Mouse (Mus musculus) spleen, adult 18-20 months (tissue): ENCODE measurements at regions not wholly inside any gene's neighbourhood (a gene's known extent, or its start where the extent isn't known, plus 50 kb on each side); places are given as distances from the start of the nearest gene placed in this dataset.

Source experiments
- DNase-seq, 2 experiments: peaks; one replicate each; pipeline ENCODE4 v3.0.0; 2022; ENCODE audit warnings: mixed read lengths in 2 of 2

DNA sequence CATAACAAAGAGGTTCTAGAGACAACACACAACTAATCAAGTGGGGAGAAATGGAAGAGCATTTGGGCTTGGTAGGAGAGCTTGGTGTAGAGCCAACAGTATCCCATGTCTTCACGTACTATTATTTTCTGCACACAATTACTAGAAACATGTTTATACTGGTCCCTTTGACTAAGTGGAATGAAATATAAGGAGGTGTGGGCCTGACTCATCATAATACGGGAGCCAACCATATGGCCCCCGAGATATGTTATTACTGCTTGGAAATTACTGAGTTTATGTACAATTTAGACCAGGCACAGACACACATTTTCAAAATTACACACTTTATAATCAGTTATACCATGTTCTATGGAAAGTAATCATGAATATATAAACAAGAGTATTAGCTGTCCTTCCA is 92.7 kb upstream of the Sash1 start:
- no peak for DNase-seq

DNA sequence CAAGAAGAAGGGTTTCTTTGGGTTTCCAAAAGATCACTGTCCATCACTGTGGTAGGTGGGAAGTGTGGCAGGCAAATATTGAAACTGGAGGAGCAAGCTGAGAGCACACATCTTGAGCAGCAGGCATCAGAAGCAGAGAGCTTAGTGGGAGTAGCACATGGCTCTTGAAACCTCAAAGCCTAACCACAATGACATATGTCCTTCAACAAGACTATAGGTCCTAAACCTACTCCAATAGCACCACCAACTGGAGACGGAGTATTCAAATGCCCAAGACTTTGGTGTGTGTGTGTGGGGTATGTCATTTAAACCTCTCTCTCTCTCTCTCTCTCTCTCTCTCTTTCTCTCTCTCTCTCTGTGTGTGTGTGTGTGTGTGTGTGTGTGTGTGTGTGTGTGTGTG is 88.1 kb upstream of the Sash1 start:
- DNase-seq, result no peak

DNA sequence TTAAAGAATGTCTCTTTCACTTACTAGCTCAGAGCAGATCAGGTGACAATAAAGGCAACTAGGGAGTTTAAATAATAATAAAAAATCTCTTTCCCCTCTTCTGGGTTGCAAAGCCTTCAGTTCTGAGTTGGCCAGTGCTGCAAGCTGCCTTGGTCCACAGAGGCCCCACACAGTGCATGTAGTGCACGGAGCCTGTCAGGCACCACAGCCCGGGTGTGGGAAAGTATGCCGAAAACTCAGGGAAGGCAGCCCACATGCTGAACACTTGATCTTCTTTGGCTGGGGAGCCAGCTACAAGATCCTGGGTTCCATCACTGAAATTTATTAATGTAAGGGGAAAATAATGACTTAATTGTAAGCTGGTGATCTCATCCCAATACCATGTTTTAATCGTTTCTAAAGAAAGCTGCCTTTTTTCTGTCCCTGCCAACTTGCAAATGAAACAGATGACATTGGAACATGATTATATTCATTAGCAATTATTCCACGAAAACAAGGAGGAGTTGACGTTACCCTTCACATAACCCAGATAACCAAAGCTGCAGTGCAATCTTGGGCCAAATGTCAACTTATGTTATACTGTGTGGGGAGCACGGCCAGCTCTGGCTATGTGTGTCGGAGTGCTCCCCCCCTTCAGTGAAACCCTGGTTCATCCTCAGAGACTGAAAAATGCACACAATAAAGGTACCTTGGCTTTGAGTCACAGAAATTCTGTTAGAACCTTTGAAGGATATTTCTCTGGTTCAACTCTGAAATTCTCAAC is 87.1 kb upstream of the Sash1 start:
- no peak for DNase-seq

DNA sequence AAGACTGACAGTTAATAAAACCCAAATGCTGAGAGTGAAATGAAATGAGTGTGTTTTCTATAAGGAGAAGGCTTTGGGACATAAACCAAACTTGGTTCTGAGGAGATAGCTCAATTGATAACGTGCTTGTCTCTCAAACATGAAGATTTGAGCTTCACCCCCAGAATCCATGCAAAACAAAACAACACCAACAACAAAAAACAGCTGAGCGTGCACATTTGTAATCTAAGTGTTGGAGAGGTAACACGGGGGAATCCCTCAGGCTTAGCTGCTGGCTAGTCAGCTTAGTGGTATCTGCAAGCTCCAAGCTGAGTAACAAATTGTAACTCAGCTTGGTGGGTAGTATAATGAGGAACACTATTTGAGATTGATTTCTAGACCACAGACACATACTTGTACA is 84.9 kb upstream of the Sash1 start:
- no peak for DNase-seq

DNA sequence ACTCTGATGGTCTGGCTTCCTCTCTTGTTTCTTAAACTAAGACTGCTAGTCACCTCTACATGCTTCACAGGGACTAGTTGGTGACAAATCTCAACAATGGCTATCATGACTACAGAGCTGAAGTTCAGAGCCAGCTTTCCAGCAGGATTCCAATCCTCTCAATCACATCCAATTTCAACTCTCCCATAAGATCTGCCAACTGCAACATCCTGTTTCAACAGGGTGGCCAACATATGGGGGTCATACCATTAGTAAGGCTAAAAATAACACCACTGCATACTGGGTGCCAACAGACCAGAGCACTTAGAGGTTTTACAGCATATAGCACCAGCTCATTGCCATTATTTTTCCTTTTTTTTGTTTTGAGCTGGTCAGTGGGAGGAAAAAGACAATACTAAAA is 83.7 kb upstream of the Sash1 start:
- DNase-seq, result no peak

DNA sequence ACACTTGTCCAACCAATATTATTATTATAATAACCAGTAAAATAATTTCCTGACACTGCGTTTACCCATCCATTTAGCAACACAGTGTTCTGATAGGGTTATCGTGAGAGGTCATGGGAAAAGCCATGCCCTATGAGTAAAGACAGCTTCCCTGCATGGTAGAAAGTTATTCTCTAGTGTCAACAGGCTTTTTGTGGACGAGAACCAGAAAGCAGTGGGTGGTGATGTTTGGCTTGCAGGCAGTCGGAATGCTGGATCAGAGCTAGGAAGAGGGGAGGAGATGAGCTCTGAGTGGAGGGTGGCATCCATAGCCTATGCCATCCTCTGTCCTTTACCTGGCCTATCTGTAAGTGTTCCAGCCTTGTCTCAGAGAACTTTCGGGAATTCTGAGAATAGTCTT is 83.1 kb upstream of the Sash1 start:
- DNase-seq, result no peak

DNA sequence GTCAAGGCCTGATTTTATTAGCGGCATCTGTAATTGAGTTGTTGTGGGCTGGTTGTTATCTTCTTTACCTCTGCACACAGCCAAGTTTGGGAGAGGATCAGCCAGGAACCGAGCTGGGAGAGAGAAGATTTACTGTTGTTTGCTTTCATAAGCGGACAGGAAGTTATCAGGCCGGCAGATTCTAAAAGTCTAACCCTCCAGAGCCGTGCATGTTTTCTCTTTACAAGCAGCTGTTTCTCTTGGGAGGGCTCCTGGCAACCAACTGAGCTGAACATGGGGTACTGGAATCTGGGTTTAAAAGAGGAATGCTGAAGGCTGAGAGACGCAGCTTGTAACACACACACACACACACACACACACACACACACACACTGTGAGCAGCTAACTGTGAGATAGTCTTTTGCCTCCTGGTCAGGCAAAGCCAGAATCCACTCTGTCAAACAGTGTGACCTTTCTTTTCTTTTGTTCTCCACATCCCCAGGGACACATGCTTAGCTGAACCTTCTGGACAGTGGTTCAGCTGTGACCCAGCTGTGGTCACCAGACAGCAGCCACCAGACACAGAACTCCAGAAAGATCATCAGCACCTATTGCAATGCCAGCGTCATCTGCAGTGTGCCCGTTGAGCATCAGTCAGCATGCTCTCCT is 82.5 kb upstream of the Sash1 start:
- DNase-seq, result no peak

DNA sequence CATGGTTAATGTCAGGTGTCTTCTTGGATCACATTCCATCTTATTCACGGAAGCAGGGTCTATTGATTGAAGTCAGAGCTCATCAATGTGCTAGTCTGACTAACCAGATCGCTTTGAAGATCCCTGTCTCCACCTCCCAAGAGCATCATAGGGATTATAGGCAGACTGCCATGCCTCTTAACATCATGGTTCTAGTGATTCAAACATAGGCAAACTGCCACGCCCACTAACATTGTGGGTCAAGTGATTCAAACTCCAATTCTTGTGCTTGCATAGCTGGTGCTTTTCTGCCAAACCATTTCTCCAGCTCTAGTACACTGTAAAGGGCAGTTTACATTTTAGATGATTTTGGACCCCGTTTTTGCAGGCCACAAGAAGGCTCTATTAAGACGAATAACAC is 77.1 kb upstream of the Sash1 start:
- DNase-seq, result no peak

DNA sequence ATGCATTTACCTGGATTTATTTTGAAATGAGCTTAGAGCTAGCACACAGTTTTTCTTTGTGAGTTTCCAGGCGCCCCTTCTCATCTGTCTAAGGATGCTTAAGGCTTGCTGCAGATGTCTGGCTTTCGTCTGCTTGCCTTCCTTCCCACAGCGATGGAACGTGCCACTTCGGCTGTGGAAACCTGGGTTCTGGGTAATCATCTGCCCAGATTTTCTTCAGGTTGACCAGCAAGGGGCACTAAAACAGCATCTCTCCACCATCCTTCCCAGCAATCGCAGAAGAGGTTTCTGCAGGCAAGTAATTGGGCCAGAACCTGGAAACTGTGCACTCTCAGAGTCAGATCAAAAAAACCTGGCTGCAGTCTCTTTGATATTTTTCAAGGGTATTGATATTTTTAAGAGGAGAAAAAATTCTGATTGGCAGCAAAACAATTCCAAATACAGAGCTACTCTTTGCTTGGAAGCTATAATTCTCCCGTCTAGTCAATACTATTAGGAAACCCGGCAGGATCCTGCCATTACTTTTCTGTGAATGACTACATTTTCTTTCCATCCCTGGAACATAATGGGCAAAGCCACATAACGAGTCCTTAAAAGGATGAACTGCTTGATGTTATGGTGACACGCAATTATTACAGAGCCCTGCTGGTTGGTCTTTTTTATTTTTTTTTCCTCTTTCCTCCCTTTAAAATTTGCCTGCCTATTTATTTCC is 75.2 kb upstream of the Sash1 start:
- no peak for DNase-seq

DNA sequence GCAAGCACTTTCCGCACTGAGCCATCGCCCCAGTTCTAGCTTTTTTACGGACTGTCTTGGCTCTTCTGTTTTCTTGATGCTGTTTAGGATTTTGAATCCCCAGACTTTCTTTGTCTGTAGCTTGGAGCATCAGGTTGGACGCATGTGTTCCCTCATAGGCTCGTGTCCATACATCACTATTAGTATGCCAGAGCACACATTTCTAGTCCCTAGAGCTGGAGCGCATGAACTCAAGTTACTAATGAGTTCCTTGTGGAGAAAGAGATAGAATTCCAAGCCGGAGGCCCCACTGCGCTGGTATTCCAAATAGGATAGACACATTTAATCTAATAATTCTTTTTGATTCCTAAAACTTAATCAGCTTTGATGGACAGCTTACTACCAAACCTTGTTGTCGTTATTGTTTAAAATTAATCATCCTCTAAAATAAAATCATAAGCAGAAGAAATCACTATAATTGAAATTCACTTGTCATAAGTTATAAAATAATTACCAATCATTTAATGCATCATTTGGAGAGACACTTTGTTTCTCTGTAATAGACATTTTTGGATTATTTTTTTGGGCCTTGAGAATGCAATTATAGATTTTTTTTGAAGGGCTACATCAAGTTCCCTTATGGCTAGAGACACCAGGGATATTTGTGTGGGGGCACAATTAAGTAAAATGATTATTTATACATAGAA is 74.5 kb upstream of the Sash1 start:
- no peak for DNase-seq

DNA sequence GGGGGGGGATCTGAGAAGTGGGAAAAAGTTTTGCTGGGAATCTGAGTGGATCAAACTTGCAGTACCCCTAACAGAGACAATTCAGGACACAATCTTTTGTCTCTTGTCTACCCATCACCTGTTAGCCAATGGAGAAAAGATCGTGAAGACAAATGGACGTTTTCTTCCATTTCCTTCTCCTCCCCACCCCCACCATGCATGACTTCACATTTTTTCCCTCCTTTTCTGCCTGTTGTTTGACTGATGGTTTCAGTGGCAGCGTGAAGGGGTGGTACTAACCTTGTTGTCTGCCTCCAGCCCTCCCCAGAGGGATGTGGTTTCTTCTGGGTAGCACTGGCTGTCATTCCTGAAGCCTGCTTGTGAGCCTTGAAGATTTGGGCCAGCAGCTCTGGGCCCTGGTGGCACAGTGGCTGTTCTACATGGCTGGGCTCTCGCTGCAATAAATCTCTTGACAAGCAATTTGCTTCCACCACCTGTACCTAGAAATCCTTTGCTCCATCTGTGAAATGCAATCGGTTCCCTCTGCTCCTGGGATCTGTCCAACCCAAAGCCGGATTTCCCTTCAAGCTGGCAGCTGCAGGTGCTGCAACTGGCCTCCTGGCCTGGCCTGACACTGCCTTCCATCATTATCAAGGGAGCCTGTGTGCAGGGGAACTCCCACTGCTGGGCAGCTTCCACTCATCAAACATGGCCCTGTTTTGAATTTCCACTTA is 69.8 kb upstream of the Sash1 start:
- DNase-seq, result peak; percentile 9 to 11

DNA sequence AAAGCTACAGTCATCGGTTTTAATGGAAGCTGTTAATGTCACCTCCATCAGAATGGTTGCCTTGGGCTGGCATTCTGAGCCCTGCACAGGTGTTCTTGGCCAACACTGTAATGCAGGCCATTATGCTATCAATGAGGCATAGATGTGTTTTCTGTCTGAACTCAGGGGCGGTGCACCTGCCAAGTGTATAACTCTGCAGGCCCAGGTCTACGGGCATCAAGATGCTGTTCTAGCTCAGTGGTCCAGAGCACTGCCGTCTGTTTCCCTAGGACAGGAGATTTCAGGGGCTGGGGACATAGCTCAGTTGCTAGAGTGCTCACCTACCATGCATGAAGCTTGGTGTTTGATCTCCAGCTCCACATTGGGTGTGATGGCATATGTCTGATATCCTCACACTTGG is 68.1 kb upstream of the Sash1 start:
- no peak for DNase-seq

DNA sequence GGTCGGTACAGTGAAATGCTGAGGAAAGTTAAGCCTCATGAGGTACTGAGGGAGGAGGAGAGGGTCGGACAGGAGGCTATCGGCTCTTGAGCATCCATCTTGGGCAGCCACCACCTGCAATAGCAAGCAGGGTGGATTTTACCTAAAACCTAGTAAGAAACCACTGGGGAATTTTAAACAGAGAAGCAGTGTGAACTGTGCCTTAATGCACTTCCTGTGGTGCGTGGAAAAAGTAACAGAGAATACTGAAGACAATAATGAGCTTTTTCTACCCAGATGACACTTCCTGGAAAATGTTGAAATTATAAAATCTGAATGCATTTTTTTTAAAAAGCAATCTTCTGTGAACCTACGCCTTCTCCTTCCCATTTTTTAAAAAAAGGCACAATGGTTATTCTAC is 67.1 kb upstream of the Sash1 start:
- DNase-seq, result no peak

DNA sequence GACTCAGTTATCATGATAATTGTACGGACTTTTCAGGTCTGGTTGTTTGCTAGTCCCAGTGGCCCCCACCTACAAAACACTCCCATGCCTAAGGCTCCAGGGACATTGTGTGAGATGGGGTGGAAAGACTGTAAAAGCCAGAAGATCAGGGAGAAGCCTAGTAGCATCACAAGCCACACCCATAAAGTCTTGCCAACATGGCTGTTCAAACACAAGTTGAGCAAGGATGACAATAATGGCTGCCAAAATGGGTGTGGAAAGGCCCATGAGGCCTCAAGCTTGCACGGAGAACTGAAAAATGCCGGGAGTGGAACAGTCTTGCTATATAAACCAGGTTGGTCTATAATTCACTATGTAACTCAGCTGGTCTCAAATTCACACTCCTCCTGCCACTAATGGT is 66.1 kb upstream of the Sash1 start:
- DNase-seq, result no peak

DNA sequence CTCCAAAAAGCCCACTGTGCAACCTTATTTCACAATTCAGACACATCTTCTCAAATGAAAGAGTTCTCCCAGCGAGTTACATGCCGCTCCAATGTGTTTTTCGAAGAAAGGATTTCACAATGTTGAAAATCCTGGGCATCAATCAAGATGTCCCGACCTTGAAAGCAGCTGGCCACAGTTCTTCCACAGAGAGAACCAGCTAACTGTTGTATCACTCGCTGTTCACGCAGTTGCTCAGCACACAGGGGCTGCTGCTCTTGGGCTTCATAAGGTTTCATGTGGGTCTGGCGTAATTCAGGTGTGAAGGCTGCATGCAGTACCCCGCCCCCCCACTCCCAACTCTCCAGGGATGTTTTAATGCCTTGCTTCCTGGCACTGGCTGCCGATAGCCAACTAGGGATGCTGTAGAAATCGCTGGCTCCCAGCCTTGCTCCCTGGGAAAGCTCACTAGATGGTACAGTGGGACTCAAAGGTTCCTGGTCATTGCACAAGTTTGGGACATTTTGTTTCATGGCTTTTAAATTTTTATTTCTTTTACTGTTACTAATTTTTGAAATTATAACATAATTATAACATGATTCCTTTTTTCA is 65.5 kb upstream of the Sash1 start:
- no peak for DNase-seq

DNA sequence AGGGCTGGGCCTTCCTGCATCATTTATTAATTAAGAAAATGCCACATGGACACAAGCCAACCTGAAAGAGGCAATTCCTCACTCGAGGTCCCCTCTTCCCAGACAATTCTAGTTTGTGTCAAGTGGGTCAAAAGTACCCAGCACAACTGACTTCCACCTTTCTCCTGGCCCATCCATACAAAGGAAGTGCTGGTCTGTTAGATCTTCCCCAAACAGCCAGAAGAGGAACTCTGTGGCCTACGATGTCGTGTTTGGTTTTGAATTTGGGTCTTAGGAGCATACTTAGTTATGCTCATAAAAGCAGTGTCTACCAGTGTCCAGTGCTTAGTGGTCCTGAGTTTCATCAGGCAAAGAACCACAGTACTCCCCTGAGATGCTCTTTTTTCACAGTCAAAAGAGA is 62.4 kb upstream of the Sash1 start:
- no peak for DNase-seq

DNA sequence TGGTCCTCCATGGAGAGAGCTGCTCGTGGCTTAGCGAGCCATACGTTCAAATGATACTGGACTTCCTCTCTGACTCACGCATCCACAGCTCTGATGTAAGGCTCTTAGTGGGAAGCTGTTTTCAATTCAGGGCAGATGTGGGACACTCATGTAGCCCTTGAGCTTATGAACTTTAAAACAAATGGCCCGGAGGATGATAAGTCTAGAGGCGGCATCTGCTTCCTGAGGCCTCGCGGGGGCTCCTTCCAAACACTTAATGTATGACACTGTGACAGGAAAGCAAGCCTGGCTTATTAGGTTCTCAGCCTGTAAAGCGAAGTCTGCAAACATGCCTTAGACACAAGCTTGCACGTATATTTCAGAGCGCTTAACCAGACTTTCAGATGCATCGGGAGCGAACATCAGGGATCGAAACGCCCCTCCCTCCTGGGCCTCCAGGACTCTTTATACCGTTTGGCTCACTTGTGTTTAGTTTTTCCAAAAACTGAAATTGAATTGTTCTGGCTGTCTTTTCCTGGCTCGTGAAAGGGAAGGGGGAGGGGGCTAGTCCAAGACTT is 59.4 kb upstream of the Sash1 start:
- no peak for DNase-seq

DNA sequence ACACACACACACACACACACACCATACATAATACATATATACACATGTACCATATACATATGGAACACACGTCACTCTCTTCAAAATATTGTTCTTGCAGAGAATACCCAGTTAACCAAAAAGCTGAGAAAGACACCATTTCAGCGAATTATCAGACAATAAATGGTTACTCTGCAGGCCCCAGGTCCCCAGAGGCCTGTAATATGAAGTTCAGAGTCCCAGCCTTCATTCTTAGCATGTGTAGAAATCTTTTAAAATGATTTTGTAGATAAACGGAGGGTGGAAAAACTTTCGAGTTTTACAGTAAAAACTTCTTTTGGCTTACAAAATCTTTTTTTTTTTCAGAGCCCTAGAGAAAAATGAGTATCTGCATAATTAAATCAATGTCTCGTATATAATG is 58.7 kb upstream of the Sash1 start:
- DNase-seq, result no peak

DNA sequence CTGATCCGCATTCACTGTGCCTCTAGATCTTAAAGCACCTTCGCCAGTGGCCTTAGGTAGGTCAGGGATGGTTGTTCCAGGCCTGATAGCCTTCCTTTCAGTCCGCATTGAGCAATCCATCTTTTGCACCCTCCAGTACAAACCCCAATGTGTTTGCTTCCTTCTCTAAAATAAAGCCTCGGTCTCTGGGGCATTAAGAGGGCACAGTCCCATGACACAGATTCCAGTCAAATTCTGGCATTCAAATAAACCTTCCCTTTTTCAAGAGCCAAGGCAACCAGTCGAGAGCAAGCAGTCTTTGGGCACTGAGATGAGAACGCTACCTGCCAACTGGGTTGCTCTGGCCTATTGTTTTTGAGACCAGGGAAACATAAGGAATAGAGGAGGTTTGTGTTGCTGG is 57.8 kb upstream of the Sash1 start:
- DNase-seq, result no peak

DNA sequence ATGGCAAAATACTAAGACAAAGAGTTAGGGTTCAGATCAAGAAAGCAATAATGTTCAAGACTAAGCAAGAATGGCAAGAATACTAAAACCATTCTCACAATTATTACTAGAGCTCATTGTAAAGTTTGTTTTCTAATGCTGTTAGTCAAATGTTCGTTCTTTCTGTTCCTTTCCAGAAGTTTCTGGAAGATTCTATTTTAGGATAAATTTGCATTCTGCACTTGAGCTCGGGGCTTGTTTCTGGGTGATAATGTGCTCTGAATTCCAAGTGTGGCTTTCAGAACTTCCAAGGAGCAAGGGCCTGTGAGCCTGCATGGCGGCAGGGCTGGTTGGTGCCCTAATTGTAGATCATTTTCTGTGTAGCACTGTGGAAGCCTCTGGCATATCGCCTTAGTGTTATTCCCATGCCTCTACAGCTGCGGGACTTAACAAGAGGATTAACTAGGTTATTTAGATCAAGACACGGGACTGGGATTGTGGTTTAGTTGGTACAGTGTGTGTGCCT is 57.1 kb upstream of the Sash1 start:
- DNase-seq, result no peak

DNA sequence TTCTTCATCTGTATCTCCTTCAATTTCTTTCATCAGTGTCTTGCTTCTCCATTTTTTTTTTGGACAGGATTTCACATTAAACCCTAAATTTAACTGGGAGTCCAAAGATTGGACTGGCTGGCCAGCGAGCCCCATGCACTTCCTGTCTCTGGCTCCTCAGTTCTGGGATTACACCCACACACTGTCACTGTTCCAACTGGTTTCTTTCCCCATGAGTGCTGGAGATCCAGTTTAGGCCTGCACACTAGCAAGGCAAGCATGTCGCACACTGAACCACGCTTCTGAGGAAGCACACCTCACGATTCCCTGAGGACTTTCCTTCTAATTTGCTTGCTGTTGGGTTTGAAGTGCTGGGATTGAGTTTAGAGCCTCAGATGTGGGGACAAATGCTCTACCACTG is 50.5 kb upstream of the Sash1 start:
- DNase-seq, result no peak
